Mouse (Mus musculus) neural tube, embryonic 11.5 days (tissue): Measurements from ENCODE around the gene Cela1. TPM values are rescaled to one million over a fixed set of nuclear protein-coding genes. Genes with fewer than 3 reads are reported as not detected.

Experiments used
- ATAC-seq: fragments of 200-750 bp; cut with Nextera tagmentation; 2 replicates; pipeline ENCODE4 v1.8.0; 2017; ENCODE audit warnings: moderate number of reproducible peaks, mild to moderate bottlenecking, moderate TSS enrichment, moderate library complexity; ENCODE audit not compliant: insufficient read depth, low FRiP score, low TSS enrichment
- DNase-seq: peaks from one replicate; pipeline ENCODE4 v3.0.0-alpha.2; 2015; ENCODE audit warnings: low spot score
- H3K27ac ChIP-seq: fragments of 300-500 bp; sonication (generic); 2 replicates; pipeline ENCODE4 v1.5.1; 2014; ENCODE audit warnings: low read depth, mild to moderate bottlenecking, low read length
- H3K27me3 ChIP-seq: fragments of 300-500 bp; sonication (generic); 2 replicates; pipeline ENCODE4 v1.6.1; 2014; ENCODE audit warnings: mild to moderate bottlenecking, low read length, mixed read lengths; ENCODE audit not compliant: control insufficient read depth, insufficient read depth
- H3K36me3 ChIP-seq: fragments of 300-500 bp; sonication (generic); 2 replicates; pipeline ENCODE4 v1.6.1; 2014; ENCODE audit warnings: mild to moderate bottlenecking, low read length, moderate library complexity, mixed read lengths; ENCODE audit not compliant: control insufficient read depth, insufficient read depth
- H3K4me1 ChIP-seq: fragments of 300-500 bp; sonication (generic); 2 replicates; pipeline ENCODE4 v1.6.1; 2014; ENCODE audit warnings: low read length, mixed read lengths; ENCODE audit not compliant: control insufficient read depth, insufficient read depth
- H3K4me2 ChIP-seq: fragments of 300-500 bp; sonication (generic); 2 replicates; pipeline ENCODE4 v1.6.1; 2014; ENCODE audit warnings: low read depth, mild to moderate bottlenecking, moderate library complexity
- H3K4me3 ChIP-seq: fragments of 300-500 bp; sonication (generic); 2 replicates; pipeline ENCODE4 v1.5.1; 2014; ENCODE audit warnings: low read depth, low read length
- H3K9ac ChIP-seq: fragments of 300-500 bp; sonication (generic); 2 replicates; pipeline ENCODE4 v1.6.1; 2014; ENCODE audit warnings: mild to moderate bottlenecking, low read length
- H3K9me3 ChIP-seq: fragments of 300-500 bp; sonication (generic); 2 replicates; pipeline ENCODE4 v1.6.1; 2016; ENCODE audit warnings: low read length; ENCODE audit not compliant: control insufficient read depth
- WGBS: fragments of 180-500 bp; shearing (Covaris S2); extraction: QIAGEN DNeasy Blood & Tissue Kit; methylation state at CpG from one replicate; pipeline ENCODE4 v1.1.7; 2014; 5-methylcytosine and 5-hydroxymethylcytosine counted together
- polyA plus RNA-seq: library from polyadenylated mRNA; unstranded; fragments of >200 nt; fragmentation: Nextera tagmentation; extraction: Ambion mirVana; gene quantifications from 2 replicates; pipeline ENCODE4 v1.2.1, GENCODE M21; 2014

Cela1 gene
- polyA plus RNA-seq, 1 experiment from 2014 or later, result 1.3 TPM

DNA sequence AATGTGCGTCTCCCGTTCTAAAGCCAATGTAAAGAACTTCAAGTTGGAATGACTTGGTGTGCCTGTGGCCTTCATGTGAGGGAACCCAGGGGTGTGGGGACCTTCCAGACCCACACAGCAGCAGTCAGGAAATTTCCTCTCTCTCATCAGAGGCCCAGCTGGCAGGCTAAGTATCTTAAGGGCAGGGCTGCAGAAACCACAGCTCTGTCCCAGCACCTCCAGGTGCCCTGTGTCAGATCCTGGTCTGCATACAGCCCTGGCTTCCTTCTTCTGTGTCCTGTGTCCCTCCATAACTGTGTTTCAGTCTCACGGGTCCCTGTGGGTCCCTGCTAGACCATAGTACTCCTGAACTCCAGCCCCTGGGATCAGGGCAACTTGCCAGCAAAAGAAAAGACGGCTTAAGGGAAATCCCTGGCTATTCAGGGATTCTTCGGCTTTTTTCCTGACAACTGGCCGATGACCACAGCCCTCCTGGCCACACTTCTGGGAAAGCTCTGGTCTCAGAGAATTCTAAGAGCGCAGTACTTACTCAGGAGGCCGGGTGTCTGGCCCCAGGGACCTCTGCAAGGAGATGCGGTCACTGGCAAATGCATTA lies 27.8 kb upstream of the Cela1 start:
- DNase-seq (no peak), ATAC-seq (no peak)
- H3K4me3 ChIP-seq, result no peak overlapping the region
- H3K27me3 ChIP-seq, result no peaks in the 10 kb centered on the region
- H3K27ac ChIP-seq, result no peak overlapping the region
- H3K9me3 ChIP-seq, result no peaks in the 10 kb centered on the region
- H3K9ac ChIP-seq, result no peak overlapping the region
- 83% methylated on average over 9 of the region's 9 CpGs for WGBS
- H3K4me1 ChIP-seq, result no peaks in the 10 kb centered on the region
- H3K36me3 ChIP-seq, result no peaks in the 10 kb centered on the region
- no peak overlapping the region for H3K4me2 ChIP-seq

DNA sequence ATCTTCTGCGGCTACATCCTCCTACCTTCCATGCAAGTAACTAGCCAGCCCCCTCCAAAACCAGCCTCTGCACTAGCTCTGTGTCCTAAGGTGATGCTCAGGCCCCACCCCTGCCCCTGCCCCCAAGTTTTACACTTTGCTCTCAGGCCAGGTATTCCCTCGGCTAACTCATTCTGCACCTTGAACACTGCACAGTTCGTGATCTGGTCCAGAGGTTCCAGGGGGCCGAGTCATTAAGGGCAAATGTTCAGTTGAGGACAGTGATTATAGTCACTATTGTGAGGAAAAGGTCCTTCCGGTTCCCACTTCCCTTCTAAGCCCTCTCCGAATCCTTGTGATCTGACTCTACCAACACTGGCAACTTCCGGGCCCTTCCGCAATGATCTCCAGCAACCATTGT lies 26.7 kb upstream of the Cela1 start:
- Histone ChIP-seq H3K27ac (no peak overlapping the region), H3K27me3 (no peaks in the 10 kb centered on the region), H3K9me3 (no peaks in the 10 kb centered on the region), H3K4me3 (no peak overlapping the region), H3K9ac (no peak overlapping the region), H3K4me1 (no peaks in the 10 kb centered on the region), H3K36me3 (no peaks in the 10 kb centered on the region), H3K4me2 (no peak overlapping the region)
- WGBS, result 90% methylated on average over 8 of the region's 8 CpGs
- DNase-seq (no peak), ATAC-seq (no peak)

DNA sequence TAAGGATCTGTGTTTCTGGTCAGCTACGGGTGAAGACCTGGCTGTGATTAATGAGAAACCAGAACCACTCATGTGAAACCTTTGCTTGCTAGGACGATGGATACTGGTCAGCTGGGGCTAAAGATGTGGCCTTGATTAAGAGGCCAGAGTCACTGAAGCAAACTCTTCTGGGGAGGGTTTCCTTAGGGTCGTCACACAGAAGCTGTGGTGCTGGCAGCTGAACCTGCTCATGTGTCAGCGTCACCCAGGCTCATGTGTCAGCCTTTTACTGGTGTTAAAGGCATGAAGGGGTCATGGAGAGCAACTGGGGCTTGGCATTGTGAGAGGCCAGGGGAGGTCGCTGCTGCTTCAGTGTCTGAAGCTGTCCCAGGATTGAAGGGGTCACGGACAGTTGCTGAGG lies 23.1 kb upstream of the Cela1 start:
- no peaks in the 10 kb centered on the region for H3K27me3 ChIP-seq
- H3K36me3 ChIP-seq, result no peaks in the 10 kb centered on the region
- WGBS, result 63% methylated on average over 6 of the region's 6 CpGs
- ATAC-seq, result no peak
- no peak overlapping the region for H3K4me3 ChIP-seq
- H3K4me2 ChIP-seq, result no peak overlapping the region
- no peaks in the 10 kb centered on the region for H3K4me1 ChIP-seq
- no peak for DNase-seq
- H3K27ac ChIP-seq, result no peak overlapping the region
- H3K9me3 ChIP-seq, result no peaks in the 10 kb centered on the region
- no peak overlapping the region for H3K9ac ChIP-seq

DNA sequence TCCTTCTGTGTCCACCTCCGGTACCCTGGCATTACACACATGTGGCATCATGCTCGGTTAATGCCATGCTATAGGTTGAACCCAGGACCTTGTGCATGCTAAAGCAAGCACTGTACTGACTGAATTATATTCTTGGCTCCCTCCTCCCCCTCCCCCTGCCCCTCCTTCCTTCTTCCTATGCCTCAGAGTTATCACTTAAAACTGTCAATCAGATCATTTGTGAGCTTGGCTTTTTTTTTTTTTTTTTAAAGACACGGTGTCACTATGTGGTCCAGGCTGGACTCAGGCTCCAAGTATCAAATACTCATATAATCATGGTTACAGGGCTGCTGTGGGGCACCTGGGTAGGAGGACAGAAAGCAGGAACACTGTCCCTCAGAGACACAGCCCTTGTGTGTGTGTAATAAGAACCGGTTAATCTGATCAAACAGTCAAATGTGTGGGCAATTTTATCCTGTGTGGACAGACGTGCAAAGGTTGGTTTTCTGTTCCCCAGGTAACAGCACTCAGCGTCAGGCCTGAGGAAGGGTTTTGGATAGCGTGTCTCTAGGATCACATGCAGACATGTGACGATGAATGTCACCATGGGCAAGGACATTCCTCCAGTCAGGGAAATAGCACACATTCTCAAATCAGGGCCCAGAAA lies 20.8 kb upstream of the Cela1 start:
- no peaks in the 10 kb centered on the region for H3K4me1 ChIP-seq
- H3K27ac ChIP-seq, result no peak overlapping the region
- no peaks in the 10 kb centered on the region for H3K9me3 ChIP-seq
- WGBS, result 90% methylated on average over 8 of the region's 8 CpGs
- no peak overlapping the region for H3K4me2 ChIP-seq
- 0 out of 2 replicates have a peak, but pooled peaks cover 2% of the 10 kb centered on the region for H3K27me3 ChIP-seq
- no peak overlapping the region for H3K9ac ChIP-seq
- DNase-seq (no peak), ATAC-seq (no peak)
- no peak overlapping the region for H3K4me3 ChIP-seq
- H3K36me3 ChIP-seq, result no peaks in the 10 kb centered on the region

DNA sequence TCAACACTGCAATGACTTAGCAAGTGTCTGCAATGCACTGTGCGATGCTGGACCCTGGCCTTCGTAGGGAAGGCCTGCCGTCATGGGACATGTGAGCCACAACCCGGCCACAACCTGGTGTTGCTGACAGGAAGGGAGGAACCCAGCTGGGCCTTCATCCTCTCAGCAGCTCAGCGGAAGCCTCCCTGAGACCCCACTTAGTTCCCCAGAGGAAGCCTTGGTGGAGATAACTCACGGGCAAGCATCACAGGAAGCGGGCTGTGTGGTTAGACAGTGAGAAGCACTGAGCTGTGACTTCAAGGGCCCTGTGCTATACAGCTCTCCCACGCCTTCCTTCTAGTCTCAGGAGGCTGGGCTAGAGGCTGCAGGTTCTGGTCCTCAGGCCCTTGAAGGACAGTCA lies 18.5 kb upstream of the Cela1 start:
- WGBS, result 64% methylated on average over 8 of the region's 8 CpGs
- no peak for ATAC-seq
- no peak overlapping the region for H3K4me3 ChIP-seq

DNA sequence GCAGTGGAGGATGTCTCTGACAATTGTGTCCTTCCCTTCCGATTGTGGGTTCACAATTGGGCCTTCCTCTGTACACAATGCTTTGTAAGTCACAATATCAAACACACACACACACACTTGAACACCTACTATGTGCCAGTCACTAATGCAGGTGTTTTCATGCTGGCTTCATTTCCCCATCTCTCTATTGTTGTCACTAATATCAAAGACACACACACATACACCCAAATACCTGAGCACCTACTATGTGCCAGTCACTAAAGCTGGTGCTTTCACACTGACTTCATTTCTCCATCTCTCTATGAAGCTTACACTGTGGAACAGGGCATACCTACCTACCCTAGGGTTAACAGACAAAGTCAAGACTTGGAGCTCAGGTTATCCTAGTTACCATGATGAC lies 17.7 kb upstream of the Cela1 start:
- no peak overlapping the region for H3K4me3 ChIP-seq
- no peaks in the 10 kb centered on the region for H3K36me3 ChIP-seq
- no peak overlapping the region for H3K27ac ChIP-seq
- 81% methylated on average over 1 of the region's 1 CpGs for whole genome bisulfite sequencing
- ATAC-seq, result no peak
- no peaks in the 10 kb centered on the region for H3K4me1 ChIP-seq
- H3K27me3 ChIP-seq, result 0 out of 2 replicates have a peak, but pooled peaks cover 5% of the 10 kb centered on the region
- no peaks in the 10 kb centered on the region for H3K9me3 ChIP-seq
- DNase-seq, result no peak
- no peak overlapping the region for H3K4me2 ChIP-seq
- H3K9ac ChIP-seq, result no peak overlapping the region

More for the DNA sequence above, 18.5 kb upstream of the Cela1 start:
- Histone ChIP-seq H3K9me3 (no peaks in the 10 kb centered on the region), H3K9ac (no peak overlapping the region), H3K27me3 (0 out of 2 replicates have a peak, but pooled peaks cover 5% of the 10 kb centered on the region), H3K4me2 (no peak overlapping the region), H3K36me3 (no peaks in the 10 kb centered on the region), H3K4me1 (no peaks in the 10 kb centered on the region), H3K27ac (no peak overlapping the region)
- no peak for DNase-seq

DNA sequence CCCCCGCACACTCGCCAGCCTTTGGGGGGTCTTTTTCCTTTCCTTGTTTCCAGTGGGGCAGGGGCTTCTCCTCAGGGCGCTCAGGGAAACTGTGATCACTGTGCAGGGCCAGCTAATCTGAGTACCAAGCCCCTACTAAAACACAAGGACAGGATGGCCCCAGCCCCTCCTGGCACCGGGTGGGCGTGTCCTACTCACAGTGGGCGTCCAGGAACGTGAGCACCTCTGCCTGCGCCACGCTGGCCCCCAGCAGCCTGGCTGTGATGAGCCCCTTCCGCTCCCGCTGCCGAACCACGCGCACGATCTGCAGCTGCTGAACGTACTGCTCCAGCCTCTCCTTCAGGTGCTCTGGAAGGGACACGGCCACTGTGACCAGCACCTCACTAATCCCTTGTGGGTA lies 16.2 kb upstream of the Cela1 start:
- Histone ChIP-seq H3K27ac (no peak overlapping the region), H3K36me3 (no peaks in the 10 kb centered on the region), H3K4me2 (no peak overlapping the region; the same call in 1 of the 2 replicates), H3K9me3 (no peaks in the 10 kb centered on the region), H3K9ac (no peak overlapping the region), H3K27me3 (0 out of 2 replicates have a peak, but pooled peaks cover 5% of the 10 kb centered on the region), H3K4me1 (no peaks in the 10 kb centered on the region), H3K4me3 (no peak overlapping the region)
- DNase-seq (no peak), ATAC-seq (no peak)
- WGBS, result 10% methylated on average over 17 of the region's 17 CpGs

DNA sequence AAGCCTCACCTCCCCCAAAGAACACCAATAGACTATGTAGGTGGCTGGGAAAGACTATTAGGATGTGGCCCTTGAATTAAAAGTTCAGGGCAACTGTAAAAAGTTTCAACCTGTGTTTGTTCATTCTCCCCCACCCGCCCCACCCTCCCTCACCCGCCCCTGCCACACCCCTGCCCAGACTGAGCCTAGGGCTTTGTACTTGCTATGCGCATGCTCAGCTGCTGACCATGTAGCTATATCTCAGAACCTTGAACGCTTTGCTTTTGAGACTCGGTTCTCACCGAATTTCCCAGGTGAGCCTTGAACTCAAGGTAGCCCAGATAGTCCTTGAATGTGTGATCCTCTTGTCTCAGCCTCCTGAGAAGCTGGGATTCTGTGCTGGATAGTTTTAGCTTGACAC lies 14.1 kb upstream of the Cela1 start:
- H3K36me3 ChIP-seq, result no peaks in the 10 kb centered on the region
- WGBS, result 77% methylated on average over 6 of the region's 6 CpGs
- no peak overlapping the region for H3K9ac ChIP-seq
- H3K27ac ChIP-seq, result no peak overlapping the region
- no peaks in the 10 kb centered on the region for H3K9me3 ChIP-seq
- ATAC-seq (no peak), DNase-seq (no peak)
- H3K4me1 ChIP-seq, result no peaks in the 10 kb centered on the region
- no peak overlapping the region for H3K4me3 ChIP-seq
- H3K4me2 ChIP-seq, result no peak overlapping the region
- 0 out of 2 replicates have a peak, but pooled peaks cover 5% of the 10 kb centered on the region for H3K27me3 ChIP-seq

DNA sequence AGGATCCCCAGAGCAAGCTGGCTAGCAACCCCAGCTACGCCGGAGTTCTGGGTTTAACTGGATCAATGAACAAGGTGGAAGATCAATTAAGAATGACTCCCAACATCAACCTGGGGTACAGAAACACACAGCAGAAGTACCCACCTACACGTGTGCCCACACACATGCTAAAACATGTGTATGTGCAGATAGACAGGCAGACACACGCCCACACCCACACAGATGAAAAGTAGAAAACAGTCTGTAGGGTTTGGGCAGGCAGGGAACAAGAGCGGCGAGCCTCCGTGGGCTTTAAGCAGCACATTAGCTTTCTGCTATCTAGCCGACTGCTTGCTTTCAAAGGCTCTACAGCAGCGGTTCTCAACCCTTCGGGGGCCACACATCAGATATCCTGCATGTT lies 13.4 kb upstream of the Cela1 start:
- no peak for ATAC-seq
- Histone ChIP-seq H3K27ac (no peak overlapping the region), H3K4me2 (no peak overlapping the region), H3K4me1 (no peaks in the 10 kb centered on the region), H3K4me3 (no peak overlapping the region), H3K9ac (no peak overlapping the region), H3K27me3 (0 out of 2 replicates have a peak, but pooled peaks cover 5% of the 10 kb centered on the region), H3K9me3 (no peaks in the 10 kb centered on the region), H3K36me3 (no peaks in the 10 kb centered on the region)
- no peak for DNase-seq
- WGBS, result 74% methylated on average over 10 of the region's 10 CpGs
